Mouse (Mus musculus) midbrain, embryonic 14.5 days (tissue): ENCODE measurements at regions not wholly inside any gene's neighbourhood (a gene's known extent, or its start where the extent isn't known, plus 50 kb on each side); places are given as distances from the start of the nearest gene placed in this dataset.

Experiments
- ATAC-seq: fragments of 200-750 bp; cut with Nextera tagmentation; 2 replicates; pipeline ENCODE4 v1.8.0; 2017; ENCODE audit warnings: moderate number of reproducible peaks, moderate library complexity; ENCODE audit not compliant: low FRiP score, low TSS enrichment
- DNase-seq: peaks from one replicate; pipeline ENCODE4 v3.0.0-alpha.2; 2015
- H3K27ac ChIP-seq: fragments of 300-500 bp; sonication (generic); replicated peaks from 2 replicates; pipeline ENCODE4 v1.5.1; 2014; ENCODE audit warnings: mild to moderate bottlenecking, low read depth, low read length, moderate library complexity
- H3K27me3 ChIP-seq: fragments of 300-500 bp; sonication (generic); 2 replicates; pipeline ENCODE4 v1.6.1; 2014; ENCODE audit warnings: low read length, control low read depth, mixed read lengths; ENCODE audit not compliant: control insufficient read depth, insufficient read depth
- H3K36me3 ChIP-seq: fragments of 300-500 bp; sonication (generic); 2 replicates; pipeline ENCODE4 v1.6.1; 2014; ENCODE audit warnings: low read length, control low read depth; ENCODE audit not compliant: control insufficient read depth, insufficient read depth
- H3K4me1 ChIP-seq: fragments of 300-500 bp; sonication (generic); 2 replicates; pipeline ENCODE4 v1.6.1; 2014; ENCODE audit warnings: mild to moderate bottlenecking, antibody characterized with exemption, low read length, control low read depth; ENCODE audit not compliant: control insufficient read depth, insufficient read depth
- H3K4me2 ChIP-seq: fragments of 300-500 bp; sonication (generic); 2 replicates; pipeline ENCODE4 v1.6.1; 2014; ENCODE audit warnings: mild to moderate bottlenecking, low read length, moderate library complexity
- H3K4me3 ChIP-seq: fragments of 300-500 bp; sonication (generic); replicated peaks from 2 replicates; pipeline ENCODE4 v1.5.1; 2014; ENCODE audit warnings: low read depth, low read length
- H3K9ac ChIP-seq: fragments of 300-500 bp; sonication (generic); replicated peaks from 2 replicates; pipeline ENCODE4 v1.6.1; 2014; ENCODE audit warnings: mild to moderate bottlenecking, low read length, moderate library complexity
- H3K9me3 ChIP-seq: fragments of 300-500 bp; sonication (generic); 2 replicates; pipeline ENCODE4 v1.6.1; 2016; ENCODE audit warnings: low read length, control low read depth, mixed read lengths; ENCODE audit not compliant: control insufficient read depth
- WGBS: fragments of 180-500 bp; shearing (Covaris S2); extraction: QIAGEN DNeasy Blood & Tissue Kit; methylation state at CpG from one replicate; pipeline ENCODE4 v1.1.7; 2014; 5-methylcytosine and 5-hydroxymethylcytosine counted together

DNA sequence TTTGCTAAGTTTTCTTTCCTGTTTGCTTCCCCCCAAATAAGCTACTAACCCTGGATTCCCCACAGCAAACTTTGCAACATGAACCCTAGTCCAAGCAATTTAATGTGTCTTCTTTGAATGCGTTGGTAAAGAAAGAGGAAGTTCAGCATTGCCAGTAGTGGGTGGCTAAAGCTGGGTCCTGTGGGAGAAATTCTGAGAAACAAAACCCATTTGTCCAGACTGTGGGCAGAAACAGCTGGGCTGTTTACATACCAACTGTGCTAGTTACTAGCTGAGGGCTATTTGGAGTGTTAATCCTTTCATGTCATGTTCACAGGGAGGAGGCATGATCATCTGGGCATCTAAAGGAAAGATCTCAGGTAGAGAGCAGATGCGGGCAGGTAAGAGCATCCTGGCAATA, 51.8 kb upstream of the 1190002N15Rik start:
- no peaks in the 10 kb centered on the region for H3K27me3 ChIP-seq
- H3K27ac ChIP-seq: no peak overlapping the region
- H3K4me1 ChIP-seq: no peaks in the 10 kb centered on the region
- H3K9me3 ChIP-seq: no peaks in the 10 kb centered on the region
- WGBS: 93% methylated on average over 2 of the region's 2 CpGs
- no peak overlapping the region for H3K4me3 ChIP-seq
- no peak overlapping the region for H3K9ac ChIP-seq
- no peaks in the 10 kb centered on the region for H3K36me3 ChIP-seq
- no peak for DNase-seq
- no peak overlapping the region for H3K4me2 ChIP-seq
- ATAC-seq: no peak

GRCm38 (mm10) chr9:94604993-94605392, 64.7 kb upstream of the Slc9a9 start:
- H3K9me3 ChIP-seq: no peaks in the 10 kb centered on the region
- H3K4me3 ChIP-seq: no peak overlapping the region
- no peaks in the 10 kb centered on the region for H3K36me3 ChIP-seq
- no peaks in the 10 kb centered on the region for H3K27me3 ChIP-seq
- H3K9ac ChIP-seq: no peak overlapping the region
- DNase-seq (no peak), ATAC-seq (no peak)
- H3K4me2 ChIP-seq: no peak overlapping the region
- no peak overlapping the region for H3K27ac ChIP-seq
- H3K4me1 ChIP-seq: 0 out of 2 replicates have a peak, but pooled peaks cover 3% of the 10 kb centered on the region
- WGBS: 88% methylated on average over 2 of the region's 2 CpGs

DNA sequence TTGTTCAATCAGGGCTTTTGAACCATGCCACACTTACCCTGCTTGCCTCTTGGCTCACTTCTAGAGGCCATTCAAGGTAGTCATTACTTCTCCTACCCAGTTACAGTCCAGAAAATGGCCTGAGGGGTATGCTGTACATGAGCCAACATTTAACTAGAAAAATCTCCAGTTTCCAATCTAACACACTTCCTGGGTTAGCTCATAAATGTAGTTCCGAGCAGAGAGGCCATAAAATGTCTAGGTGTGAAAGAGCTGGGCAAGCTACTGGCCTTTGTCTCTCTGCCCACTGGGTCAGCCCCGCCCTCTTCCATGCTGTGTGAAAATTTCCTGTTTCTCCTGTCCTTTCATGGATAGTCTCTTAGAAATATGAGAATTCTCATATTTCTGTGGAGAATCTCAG, 63.3 kb upstream of the Slc9a9 start:
- ATAC-seq (no peak), DNase-seq (no peak)
- H3K36me3 ChIP-seq: no peaks in the 10 kb centered on the region
- no peak overlapping the region for H3K4me3 ChIP-seq
- no peaks in the 10 kb centered on the region for H3K9me3 ChIP-seq
- H3K27me3 ChIP-seq: no peaks in the 10 kb centered on the region
- 89% methylated on average over 2 of the region's 2 CpGs for WGBS
- H3K9ac ChIP-seq: no peak overlapping the region
- no peak overlapping the region for H3K27ac ChIP-seq
- peaks cover 15% of the 10 kb centered on the region; the same call in 1 of the 2 replicates for H3K4me1 ChIP-seq
- H3K4me2 ChIP-seq: no peak overlapping the region

DNA sequence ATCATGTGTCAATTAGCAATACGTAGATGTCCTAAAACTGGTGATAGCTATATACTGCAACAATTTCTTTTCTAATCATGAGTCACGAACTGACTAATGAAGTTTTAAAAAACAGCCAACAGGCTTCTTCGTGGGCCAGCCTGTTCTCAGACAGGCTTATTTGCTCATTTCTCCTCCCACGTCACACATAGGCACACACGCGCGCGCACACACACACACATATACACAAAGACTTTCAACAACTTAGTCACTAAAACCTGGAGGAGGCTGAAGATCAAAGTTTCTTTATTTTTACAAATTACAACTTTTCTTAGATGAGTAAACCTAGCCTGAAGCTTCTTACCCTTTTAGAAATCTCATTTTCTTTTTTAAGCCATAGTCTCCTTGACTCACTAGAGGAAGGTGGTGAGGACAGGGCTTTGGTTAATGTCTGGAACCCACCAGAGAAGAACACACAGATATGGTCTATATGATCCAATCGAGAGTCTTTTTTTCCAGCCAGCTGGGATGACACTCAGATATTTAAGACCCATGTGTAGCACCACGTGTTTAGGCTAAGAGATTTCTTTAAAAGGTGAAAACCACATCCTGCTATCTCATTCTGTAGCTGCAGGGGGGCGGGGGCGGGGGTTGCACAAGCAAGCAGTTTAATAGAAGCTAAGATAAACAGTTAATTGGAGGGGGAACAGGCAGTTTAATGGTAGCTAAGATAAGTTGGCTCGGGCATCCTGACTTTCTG, 62.5 kb upstream of the Slc9a9 start:
- Histone ChIP-seq H3K9ac (no peak overlapping the region), H3K9me3 (no peaks in the 10 kb centered on the region), H3K4me3 (no peak overlapping the region), H3K4me1 (peaks cover 15% of the 10 kb centered on the region; the same call in 1 of the 2 replicates), H3K27ac (no peak overlapping the region), H3K36me3 (no peaks in the 10 kb centered on the region), H3K27me3 (no peaks in the 10 kb centered on the region), H3K4me2 (no peak overlapping the region)
- DNase-seq: no peak
- no peak for ATAC-seq
- WGBS: 88% methylated on average over 13 of the region's 13 CpGs

DNA sequence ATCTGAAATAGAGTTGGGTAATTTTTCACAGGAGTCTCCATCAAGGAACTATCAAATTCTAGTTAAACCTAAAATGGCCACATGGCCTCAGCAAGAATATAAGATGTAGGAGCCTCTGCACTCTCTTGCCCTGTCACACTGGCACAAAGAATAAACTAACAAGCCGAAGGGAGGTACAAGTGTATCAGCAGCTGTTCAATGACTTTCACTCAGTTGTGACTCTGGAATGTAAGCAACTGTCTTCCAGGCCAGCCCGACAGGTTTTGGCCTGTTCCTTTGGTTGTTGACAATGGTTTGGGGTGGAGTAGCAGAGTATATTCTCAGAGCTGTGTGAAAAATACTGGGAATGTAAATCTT, 62.0 kb upstream of the Slc9a9 start:
- ATAC-seq: no peak
- H3K4me2 ChIP-seq: no peak overlapping the region
- H3K27ac ChIP-seq: no peak overlapping the region
- H3K36me3 ChIP-seq: no peaks in the 10 kb centered on the region
- H3K9me3 ChIP-seq: no peaks in the 10 kb centered on the region
- H3K27me3 ChIP-seq: no peaks in the 10 kb centered on the region
- peaks cover 15% of the 10 kb centered on the region; the same call in 1 of the 2 replicates for H3K4me1 ChIP-seq
- H3K4me3 ChIP-seq: no peak overlapping the region
- H3K9ac ChIP-seq: no peak overlapping the region
- 85% methylated on average over 2 of the region's 2 CpGs for WGBS
- no peak for DNase-seq

DNA sequence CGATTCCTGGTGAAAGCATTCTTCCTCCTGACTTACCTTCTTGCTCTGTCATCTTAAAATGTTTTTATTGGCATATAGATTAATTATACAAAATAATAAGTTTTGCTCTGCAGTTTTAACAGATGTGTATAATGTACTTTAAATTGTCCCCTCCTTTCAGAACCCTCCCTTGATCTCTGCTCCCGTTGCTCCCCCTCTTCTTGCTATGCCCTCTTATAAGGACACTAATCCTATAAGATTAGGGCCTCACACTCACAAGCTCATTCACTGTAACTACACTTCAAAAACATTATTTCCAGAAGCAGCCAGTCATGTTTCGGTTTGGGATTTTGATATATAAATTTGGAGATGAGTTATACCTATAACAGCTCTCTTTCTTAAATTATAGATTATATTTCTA, 59.6 kb upstream of the Slc9a9 start:
- Histone ChIP-seq H3K4me2 (no peak overlapping the region), H3K9ac (no peak overlapping the region), H3K27ac (no peak overlapping the region), H3K4me3 (no peak overlapping the region), H3K36me3 (no peaks in the 10 kb centered on the region), H3K27me3 (no peaks in the 10 kb centered on the region), H3K4me1 (peaks cover 15% of the 10 kb centered on the region; the same call in 1 of the 2 replicates), H3K9me3 (no peaks in the 10 kb centered on the region)
- ATAC-seq (no peak), DNase-seq (peak; percentile 18)
- 38% methylated on average over 3 of the region's 3 CpGs for WGBS

DNA sequence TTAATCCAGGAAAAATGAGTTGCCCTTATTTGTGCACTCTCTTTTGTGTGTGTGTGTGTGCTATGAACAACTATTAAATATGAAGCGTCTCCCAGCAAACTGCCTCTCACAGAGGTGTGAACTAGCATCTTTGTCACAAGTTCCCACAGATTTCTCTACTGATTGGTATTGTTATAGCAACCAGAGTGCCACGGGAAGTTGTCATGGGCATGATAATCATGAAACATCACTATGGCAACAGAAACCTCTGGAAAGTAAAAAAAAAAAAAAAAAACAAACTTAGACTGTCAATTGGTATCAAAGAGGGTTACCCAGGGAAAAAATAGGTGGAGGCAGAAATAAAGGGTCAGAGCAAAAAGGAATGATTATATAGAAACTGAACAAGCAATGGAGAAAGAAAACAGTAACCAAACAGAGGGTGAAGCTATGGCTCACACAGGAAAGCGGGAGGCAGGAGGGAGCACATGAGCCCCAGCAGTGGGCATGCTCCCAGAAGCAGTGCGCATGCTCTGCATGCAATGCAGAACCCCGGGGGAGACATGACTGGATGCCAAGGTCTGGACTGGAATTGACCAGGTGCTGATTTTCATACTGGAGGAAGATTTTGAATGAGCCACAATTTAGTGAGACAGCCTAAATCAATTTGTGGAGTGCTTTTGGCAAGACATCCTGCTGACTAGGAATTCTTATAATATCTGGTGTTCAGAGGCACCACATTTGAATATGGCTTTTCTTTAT, 58.9 kb upstream of the Slc9a9 start:
- no peaks in the 10 kb centered on the region for H3K27me3 ChIP-seq
- WGBS: 13% methylated on average over 5 of the region's 5 CpGs
- ATAC-seq: peak; percentile 67
- peak; percentile 83 for DNase-seq
- peak overlapping the region; percentile 27 for H3K4me2 ChIP-seq
- H3K9me3 ChIP-seq: no peaks in the 10 kb centered on the region
- H3K36me3 ChIP-seq: no peaks in the 10 kb centered on the region
- no peak overlapping the region for H3K9ac ChIP-seq
- no peak overlapping the region for H3K4me3 ChIP-seq
- peaks cover 15% of the 10 kb centered on the region; the same call in 1 of the 2 replicates for H3K4me1 ChIP-seq
- H3K27ac ChIP-seq: peak overlapping the region; percentile 67

DNA sequence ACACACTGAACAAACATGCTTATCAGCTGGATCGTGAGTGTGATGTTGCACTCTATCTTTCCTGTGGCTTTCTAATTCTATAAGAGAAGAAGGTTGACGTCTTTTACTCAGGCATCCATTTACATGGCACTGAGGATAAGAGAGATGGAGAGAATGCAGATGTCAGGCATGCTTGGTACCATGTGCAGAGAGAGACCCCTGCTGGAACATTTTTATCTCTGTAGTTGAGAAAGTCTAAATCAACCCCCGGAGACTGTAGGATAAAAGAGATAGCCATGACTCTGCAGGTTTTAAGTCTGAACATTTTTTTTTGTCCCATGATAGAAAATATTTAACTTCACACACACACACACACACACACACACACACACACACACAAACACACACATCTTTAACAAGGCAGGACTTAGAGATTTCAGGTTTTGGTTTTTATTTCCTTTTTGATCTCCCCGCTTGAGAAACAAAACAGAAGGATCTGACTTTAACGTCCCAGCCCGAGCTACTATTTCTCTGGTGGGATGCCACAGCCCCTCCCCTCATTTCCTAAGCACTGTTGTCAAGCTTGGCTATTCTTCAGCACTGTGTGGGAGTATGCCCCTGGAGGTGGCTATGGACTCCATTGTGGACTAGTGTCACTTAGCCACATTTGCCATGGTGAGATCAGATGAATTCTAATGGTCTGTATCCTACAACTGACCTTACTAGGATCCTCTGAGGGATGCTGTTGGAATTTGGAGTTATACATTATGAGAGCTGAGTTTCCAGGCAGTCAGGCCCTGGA, 55.6 kb upstream of the Slc9a9 start:
- peaks cover 15% of the 10 kb centered on the region; the same call in 1 of the 2 replicates for H3K4me1 ChIP-seq
- WGBS: 47% methylated on average over 6 of the region's 6 CpGs

More for the DNA sequence above, 55.6 kb upstream of the Slc9a9 start:
- no peaks in the 10 kb centered on the region for H3K36me3 ChIP-seq
- H3K27ac ChIP-seq: no peak overlapping the region
- H3K4me2 ChIP-seq: no peak overlapping the region
- H3K9ac ChIP-seq: no peak overlapping the region
- DNase-seq (peak; percentile 88), ATAC-seq (peak; percentile 74; the same call in 1 of the 2 replicates)
- H3K9me3 ChIP-seq: no peaks in the 10 kb centered on the region
- no peak overlapping the region for H3K4me3 ChIP-seq
- no peaks in the 10 kb centered on the region for H3K27me3 ChIP-seq
